In the genomic region with DNA sequence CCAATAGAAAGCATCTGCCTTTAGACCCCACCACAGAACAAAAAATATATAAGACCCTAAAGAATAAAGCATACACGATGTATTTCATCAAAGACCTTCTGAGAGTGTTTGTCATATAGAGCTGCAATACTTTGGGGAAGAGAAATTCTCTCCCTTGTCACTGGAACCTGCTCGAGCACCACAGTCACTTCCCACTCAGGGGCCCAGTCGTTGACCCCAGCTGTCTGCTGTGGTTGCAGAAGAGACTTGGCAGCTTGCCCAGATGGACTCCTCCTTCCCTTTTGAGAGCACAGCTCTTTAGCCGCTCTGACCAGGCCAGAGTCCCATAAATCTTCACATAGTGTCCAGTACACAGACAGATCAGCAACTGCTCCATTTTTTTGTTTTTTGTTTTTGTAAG, we compare ENCODE assay signal across 9 mouse cellular contexts. TPM values are rescaled to one million over a fixed set of nuclear protein-coding genes. Genes with fewer than 3 reads are reported as not detected.
A peak's percentile ranks its signal among the peaks of the same experiment; 100 is the strongest.
DNase-seq lines count a peak whose midpoint lies in the region; ATAC-seq and TF ChIP-seq lines count a peak whose summit lies in the region.
"Had no signal": no experiment of that assay in that cellular context is flagged by ENCODE, and none has a peak within 500 bp of the region (broad histone marks: within the 10 kb centered on the region; RNA-seq: fewer than 3 reads in every experiment).

No protein-coding gene starts in this region.

- TF ChIP-seq POLR2A in CH12.LX (IDR thresholded peaks at IDR 0.05; ENCODE audit: low read depth, low read length) = no peak

- TF ChIP-seq EP300 in CH12.LX (IDR thresholded peaks at IDR 0.05; ENCODE audit: low read length) = peak; percentile 76

- in situ Hi-C loops in CH12.LX (cut with MboI; ENCODE audit: low pct_ligation_motif_present, low pct_unique_long_range_greater_than_20kb, low sequenced_read_pairs) = loop anchor here (5.0 kb wide), 1 partner anchor 90 kb away; no protein-coding TSS in a partner anchor

- intact Hi-C loops in left cerebral cortex, postnatal 10 days (cut with DNase I) = no loop called here

- DNase-seq in cerebellum, postnatal 14 days = peak; percentile 4 to 26
- DNase-seq in cerebellum, postnatal 36 days = no peak
- DNase-seq in CH12.LX (ENCODE audit: extremely low read depth) = peak; percentile 28
- DNase-seq in embryo, embryonic 11.5 days (ENCODE audit: low read depth, low spot score) = peak; percentile 29
- DNase-seq in heart, postnatal 4 days = peak; percentile 75
- peak; percentile 45 to 86 for DNase-seq in left cerebral cortex, postnatal 10 days (ENCODE audit: extremely low spot score in 1 of 2, low spot score in 2 of 2)
- peak; percentile 78 to 89 for DNase-seq in spleen, postnatal 4 days (ENCODE audit: low spot score in 2 of 2)

- TF ChIP-seq CTCF in CH12.LX (conservative IDR thresholded peaks at IDR 0.05 in 1 of 2, IDR thresholded peaks at IDR 0.05 in 1 of 2; ENCODE audit: low read depth in 2 of 2, low read length in 2 of 2) = no peak

- no peak overlapping the region for H3K4me3 ChIP-seq in CH12.LX (replicated peaks in 1 of 3; ENCODE audit: low read depth in 2 of 3, low read length in 2 of 3, poor library complexity in 1 of 3)

- peak overlapping the region; percentile 3; the same call in 1 of the 2 replicates for H3K4me2 ChIP-seq in CH12.LX (ENCODE audit: insufficient read depth, low read depth, poor library complexity, severe bottlenecking)

- H3K9me3 ChIP-seq in CH12.LX (replicated peaks; ENCODE audit: low read length) = no peaks in the 10 kb centered on the region

- TF ChIP-seq RAD21 in CH12.LX (IDR thresholded peaks at IDR 0.05; ENCODE audit: low read depth, low read length) = no peak

- no peak overlapping the region for H3K27ac ChIP-seq in CH12.LX (ENCODE audit: insufficient read depth, low read depth)

- no peaks in the 10 kb centered on the region for H3K36me3 ChIP-seq in CH12.LX (replicated peaks in 1 of 2; ENCODE audit: control insufficient read depth in 1 of 2, insufficient read depth in 1 of 2, low read length in 1 of 2)

- no peaks in the 10 kb centered on the region for H3K27me3 ChIP-seq in CH12.LX (replicated peaks)

- ATAC-seq in megakaryocyte progenitor cell, adult 5-6 weeks (replicated peaks; ENCODE audit: poor library complexity) = peak; percentile 81

- no peak overlapping the region for H3K9ac ChIP-seq in CH12.LX (ENCODE audit: insufficient read depth, low read depth)

- dilution Hi-C loops in CH12.LX (cut with MboI; ENCODE audit: extremely low pct_ligation_motif_present, extremely low pct_unique_long_range_greater_than_20kb, low sequenced_read_pairs) = no loop called here

- peaks cover 3 to 10% of the 10 kb centered on the region in 2 experiments; a peak in 3 of 4 replicates for H3K4me1 ChIP-seq in CH12.LX (ENCODE audit: control insufficient read depth in 1 of 2, insufficient read depth in 2 of 2)

- H3K79me2 ChIP-seq in CH12.LX (replicated peaks; ENCODE audit: control insufficient read depth, extremely low read depth, insufficient read depth, poor library complexity, severe bottlenecking) = no peaks in the 10 kb centered on the region

TF ChIP-seq in CH12.LX, 34 proteins besides CTCF, POLR2A, EP300 and RAD21:
- TF ChIP-seq BHLHE40 (IDR thresholded peaks at IDR 0.05; ENCODE audit: low read depth, low read length) (0 out of 2 replicates have a peak, but pooled peaks have one; percentile 44), ETS1 (conservative IDR thresholded peaks at IDR 0.05; ENCODE audit: low read depth, low read length) (peak; percentile 65), MEF2A (IDR thresholded peaks at IDR 0.05; ENCODE audit: borderline replicate concordance, low read depth, low read length) (peak; percentile 50; the same call in 1 of the 2 replicates), IRF4 (IDR thresholded peaks at IDR 0.05; ENCODE audit: low read depth, low read length) (peak; percentile 78), TCF12 (IDR thresholded peaks at IDR 0.05; ENCODE audit: low read depth, low read length) (peak; percentile 60; the same call in 1 of the 2 replicates), SMC3 (IDR thresholded peaks at IDR 0.05; ENCODE audit: low read depth, low read length) (0 out of 2 replicates have a peak, but pooled peaks have one; percentile 2), MAZ (IDR thresholded peaks at IDR 0.05; ENCODE audit: low read depth, low read length) (no peak), JUND (conservative IDR thresholded peaks at IDR 0.05; ENCODE audit: low read depth, low read length) (no peak)

RNA-seq across cellular contexts. Expression of gene Ccr3, which starts 15.9 kb away (rescaled TPM):
- total RNA-seq in CH12.LX (2012; rRNA removed) (0.04 TPM in 1 of 2 replicates, not detected in the other), CH12.LX (2014; rRNA removed) (not detected in 2 replicates)
- not detected in 2 replicates for polyA plus RNA-seq in CH12.LX (2012; ENCODE audit: insufficient read length, low read depth)
- not detected for total RNA-seq in heart, postnatal 4 days (2021)
- under 1 TPM in 1 of 2 experiments, not detected in 1; 0.10 TPM for total RNA-seq in left cerebral cortex, postnatal 10 days (2021)
- total RNA-seq in megakaryocyte progenitor cell, adult 5-6 weeks (2015) = 0.42 and 0.49 TPM in 2 replicates
- 0.42 and 0.57 TPM in 2 replicates for total RNA-seq in megakaryocyte progenitor cell, adult 5-6 weeks (2017)

RNA-seq across cellular contexts. Expression of gene Ccr1l1, which starts 59.5 kb away (rescaled TPM):
- 0.08 and 0.25 TPM in 2 replicates for total RNA-seq in CH12.LX (2012; rRNA removed)
- total RNA-seq in CH12.LX (2014; rRNA removed) = not detected in 2 replicates
- not detected in 2 replicates for polyA plus RNA-seq in CH12.LX (2012; ENCODE audit: insufficient read length, low read depth)
- total RNA-seq in heart, postnatal 4 days (2021) = not detected
- total RNA-seq in left cerebral cortex, postnatal 10 days (2021) = not detected
- total RNA-seq in megakaryocyte progenitor cell, adult 5-6 weeks (2015) = 0.24 TPM in 1 of 2 replicates, not detected in the other
- not detected in 2 replicates for total RNA-seq in megakaryocyte progenitor cell, adult 5-6 weeks (2017)
- polyA plus RNA-seq: frontal cortex, adult 2 months had no signal

Comparison
In these comparisons a context has a peak if more than half of its experiments do, and no peak if none do; other contexts are left out.
1. DNase-seq: peak in cerebellum, postnatal 14 days (2 of 2), CH12.LX (single experiment), embryo, embryonic 11.5 days (single experiment), heart, postnatal 4 days (single experiment), left cerebral cortex, postnatal 10 days (2 of 2) and spleen, postnatal 4 days (2 of 2); none in cerebellum, postnatal 36 days (0 of 2).